Mouse (Mus musculus): ENCODE data around the gene Nfix.

Nfix gene

GRCm38 (mm10) chr8:84797256-84797797 is 2.8 kb downstream of the Nfix start:
- DNase-seq = no peak

- DNase-seq = no peak
Measured at GRCm38 (mm10) chr8:84794486-84794885, 5.7 kb downstream of the Nfix start.

- no peak for DNase-seq
Measured at GRCm38 (mm10) chr8:84793791-84794485, 6.2 kb downstream of the Nfix start.

- no peak for DNase-seq
Measured at GRCm38 (mm10) chr8:84793134-84793533, 7.0 kb downstream of the Nfix start.

- DNase-seq = no peak
Measured at GRCm38 (mm10) chr8:84792429-84792947, 7.7 kb downstream of the Nfix start.

GRCm38 (mm10) chr8:84790537-84790936 is 9.6 kb downstream of the Nfix start:
- no peak for DNase-seq

GRCm38 (mm10) chr8:84789855-84790486 is 10.2 kb downstream of the Nfix start:
- no peak for DNase-seq

DNA sequence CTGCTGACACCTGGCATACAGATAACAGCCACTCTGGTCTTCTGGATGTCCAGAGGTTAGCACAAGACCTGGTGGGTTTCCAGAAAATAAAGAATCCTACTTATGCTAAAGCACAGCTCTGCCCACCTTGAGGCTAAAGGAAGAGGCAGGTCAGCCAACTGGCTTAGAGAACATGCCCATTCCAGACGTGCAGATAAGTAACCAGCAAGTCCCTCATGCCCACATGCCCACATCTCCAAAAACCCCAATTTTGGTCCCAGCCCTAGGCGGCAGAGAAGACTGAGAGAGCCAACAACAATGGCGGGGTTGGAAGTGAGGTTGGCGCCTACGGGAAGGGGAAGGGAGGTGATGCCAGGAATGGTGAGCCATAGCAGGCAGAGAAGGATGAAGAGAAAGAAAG is 10.8 kb downstream of the Nfix start:
- DNase-seq = no peak

DNA sequence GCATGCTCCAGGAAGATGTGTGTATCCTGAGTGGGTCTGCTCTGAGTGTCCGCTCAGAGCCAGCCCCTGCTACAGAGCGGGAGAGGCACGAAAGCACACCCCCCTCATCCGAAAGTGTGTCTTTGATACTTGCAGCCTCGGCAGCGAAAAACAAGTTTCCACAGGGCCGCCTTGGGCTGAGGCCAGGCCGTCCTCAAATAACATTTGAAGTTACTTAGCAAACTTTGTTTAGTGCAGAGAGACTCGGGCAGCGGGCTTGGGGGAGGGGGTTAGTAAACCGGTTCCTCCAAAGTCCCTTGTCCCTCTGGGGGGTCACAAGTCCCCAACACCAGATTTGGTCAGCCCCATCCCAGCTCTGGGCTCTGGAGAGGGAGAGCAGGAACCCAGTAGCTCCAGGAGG is 11.2 kb downstream of the Nfix start:
- no peak for DNase-seq

DNA sequence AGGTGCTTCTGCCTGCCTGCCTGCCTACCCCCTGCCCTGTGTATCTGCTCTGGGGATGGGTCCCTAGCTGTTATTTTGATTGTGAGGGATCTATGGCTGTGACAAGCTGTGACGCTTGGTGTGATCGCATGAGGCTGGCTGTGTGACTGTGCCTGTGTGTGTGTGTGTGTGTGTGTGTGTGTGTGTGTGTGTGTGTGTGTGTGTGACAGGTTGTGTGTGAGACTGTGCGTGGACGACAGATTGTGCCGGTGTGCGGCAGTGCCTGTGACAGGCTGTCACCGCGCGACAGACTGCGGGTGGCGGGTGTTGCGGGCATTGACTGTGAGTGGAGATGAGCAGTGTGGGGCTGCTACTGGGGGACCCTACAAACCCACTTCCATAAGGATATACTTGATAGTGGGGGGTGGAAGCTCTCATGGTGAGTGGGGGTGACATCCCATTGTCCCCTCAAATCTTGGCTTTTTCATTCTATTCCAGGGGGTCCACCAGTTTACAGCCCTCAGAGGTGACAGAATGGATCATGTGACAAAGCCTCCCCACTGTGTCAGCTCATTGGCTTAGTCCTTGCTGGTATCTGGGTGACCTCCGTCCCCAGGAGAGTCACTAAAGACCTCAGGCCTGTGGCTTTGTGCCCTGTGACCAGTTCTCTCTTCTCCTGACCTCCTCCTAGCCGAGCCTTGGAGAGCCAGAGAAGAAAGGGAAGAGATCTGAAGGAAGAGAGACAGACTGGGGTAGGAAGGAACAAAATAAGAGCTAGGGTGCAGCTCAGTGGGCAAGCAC is 12.4 kb downstream of the Nfix start:
- no peak for DNase-seq

- no peak for DNase-seq
Measured at GRCm38 (mm10) chr8:84786801-84787467, 13.2 kb downstream of the Nfix start.

DNA sequence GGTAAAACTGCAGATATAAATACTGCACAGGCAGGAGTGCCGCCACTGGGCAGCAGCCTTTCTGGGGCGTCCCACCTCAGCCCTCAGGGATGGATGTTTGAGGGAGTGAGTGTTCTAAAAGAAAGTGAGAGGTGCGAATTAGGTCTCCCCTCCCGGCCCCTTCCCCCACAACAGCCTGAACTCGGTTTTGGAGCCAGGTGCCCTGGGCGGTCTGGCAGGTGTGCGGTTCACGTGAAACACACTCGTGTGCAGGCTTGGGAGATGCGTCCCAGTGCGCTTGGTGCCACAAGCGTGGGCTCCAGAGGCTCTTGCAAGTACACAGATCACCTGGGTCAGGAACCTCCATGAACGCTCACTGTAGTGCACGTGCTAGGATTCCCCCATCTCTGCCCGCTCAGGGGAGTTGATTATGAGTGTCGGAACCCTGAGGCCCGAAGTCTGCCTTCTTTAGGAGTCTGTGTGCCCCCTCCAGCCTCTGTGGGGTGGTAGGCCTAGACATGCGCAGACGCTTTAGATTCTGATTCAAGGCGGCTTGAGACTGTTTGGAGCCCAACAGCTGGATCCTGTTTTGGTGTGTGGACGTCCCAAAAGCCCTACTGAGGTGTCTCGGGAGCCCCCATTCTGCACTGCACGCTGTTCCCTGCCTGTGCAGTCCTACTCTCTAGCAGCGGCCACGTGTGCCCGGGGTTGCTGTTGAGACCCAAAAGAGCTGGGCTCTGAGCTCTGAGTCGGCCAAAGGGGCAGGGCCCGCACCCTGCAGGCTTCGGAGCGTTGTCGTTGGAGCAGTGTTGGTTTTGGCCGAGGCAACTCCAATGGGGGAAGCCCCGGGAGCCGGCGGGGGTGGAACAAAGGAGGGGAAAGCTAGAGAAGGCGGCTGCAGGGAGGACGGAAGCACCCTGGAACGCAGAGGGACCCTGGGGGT is 14.1 kb downstream of the Nfix start:
- DNase-seq = no peak

- no peak for DNase-seq
Measured at GRCm38 (mm10) chr8:84785506-84785755, 14.7 kb downstream of the Nfix start.

DNA sequence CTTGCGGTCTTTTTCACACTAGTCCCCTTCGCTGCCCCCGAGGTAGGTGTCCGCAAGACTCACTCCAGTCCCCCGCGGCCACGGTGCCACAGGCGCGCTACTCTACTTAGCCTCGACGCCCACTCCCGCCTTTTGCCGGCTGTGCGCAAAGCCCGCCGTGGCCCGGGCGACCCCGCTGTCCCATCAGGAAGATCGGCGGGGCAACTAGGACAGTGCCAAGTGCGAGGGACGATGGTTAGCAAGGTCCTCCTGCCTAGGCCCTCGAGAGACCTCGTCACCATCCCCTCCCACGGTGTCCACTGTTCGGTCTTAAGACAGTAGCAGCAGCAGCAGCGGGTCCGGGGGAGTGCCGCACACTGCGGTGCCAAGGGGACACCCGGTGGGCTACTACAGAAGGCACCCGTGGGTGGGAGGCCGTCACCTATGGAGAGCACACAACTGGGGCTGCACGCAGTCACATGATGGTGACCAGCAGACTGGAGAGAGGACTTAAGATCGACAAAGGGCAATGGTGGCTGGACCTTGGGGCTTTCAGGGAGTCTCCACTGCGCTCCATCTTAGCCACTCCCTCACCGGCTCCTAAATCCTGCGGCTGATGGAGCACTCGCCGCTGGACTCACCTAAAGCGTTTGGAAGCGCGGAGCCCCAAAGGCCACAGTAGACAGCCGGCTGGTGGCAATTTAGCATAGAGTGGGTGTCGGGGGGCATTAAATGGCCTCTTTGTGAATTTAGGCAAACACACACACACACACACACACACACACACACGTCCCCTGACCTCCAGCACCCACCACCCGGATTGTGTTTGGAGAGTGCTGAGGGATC is 15.3 kb downstream of the Nfix start:
- DNase-seq = no peak

GRCm38 (mm10) chr8:84783919-84784581 is 16.1 kb downstream of the Nfix start:
- no peak for DNase-seq

GRCm38 (mm10) chr8:84783198-84783918 is 16.8 kb downstream of the Nfix start:
- DNase-seq = no peak

DNA sequence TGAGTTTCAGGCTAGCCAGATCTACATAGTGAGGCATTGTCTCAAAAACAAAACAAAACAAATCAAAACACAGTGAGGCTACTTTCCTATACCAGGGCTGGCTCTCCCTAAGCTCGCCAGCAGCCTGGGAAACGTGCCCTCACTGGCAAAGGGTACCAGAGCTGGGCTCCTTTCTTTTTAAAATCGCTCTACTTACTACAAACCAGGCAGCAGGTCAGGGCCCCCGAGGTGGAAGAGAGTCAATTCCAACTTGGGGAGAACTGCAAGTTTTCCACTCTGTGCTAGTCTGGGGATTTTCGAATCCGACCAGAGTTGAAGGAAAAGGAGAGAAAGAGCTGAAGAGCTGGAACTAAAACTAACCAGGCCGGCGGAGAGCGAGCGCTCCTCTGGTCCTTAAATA is 17.5 kb downstream of the Nfix start:
- no peak for DNase-seq

DNA sequence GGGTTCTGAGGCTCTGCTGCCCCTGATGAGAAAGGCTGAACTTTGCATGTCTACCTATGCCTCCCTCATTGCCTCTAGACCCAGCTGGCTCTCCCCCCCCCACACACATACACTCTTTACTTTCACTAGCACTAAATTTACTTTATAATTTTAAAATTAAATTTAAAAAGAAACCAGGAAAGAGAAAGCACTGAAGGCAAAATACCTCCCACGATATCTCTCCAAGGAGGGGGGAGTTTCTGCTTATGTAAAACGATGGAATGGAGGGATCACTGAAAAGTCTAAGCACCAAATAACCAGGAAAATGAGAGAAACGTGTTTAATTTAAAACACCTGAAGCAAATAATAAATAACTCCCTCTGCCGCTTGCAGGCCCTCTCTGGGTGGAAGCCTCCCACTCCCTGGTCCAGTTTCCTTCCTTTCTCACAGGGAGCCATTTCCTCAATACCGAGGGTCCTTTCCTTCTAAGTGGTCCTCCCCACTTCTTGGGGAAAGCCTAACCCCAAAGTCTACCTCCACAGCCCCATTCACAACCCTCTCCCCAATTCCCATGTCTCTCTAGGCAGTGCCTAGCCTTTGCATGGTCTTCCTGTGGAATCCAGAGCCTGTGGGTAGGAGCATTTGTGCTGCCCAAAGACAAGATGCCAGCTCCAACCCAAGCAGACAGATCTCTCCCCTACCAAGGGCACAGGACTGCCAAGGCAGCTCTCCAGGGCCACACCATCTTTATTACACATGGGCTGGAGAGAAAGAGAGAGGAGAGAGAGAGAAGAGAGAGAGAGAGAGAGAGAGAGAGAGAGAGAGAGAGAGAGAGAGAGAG is 18.2 kb downstream of the Nfix start:
- DNase-seq = no peak
